Mouse (Mus musculus) left cerebral cortex, postnatal 36 days (tissue): ENCODE measurements around the gene Dnpep. TPM values are rescaled to one million over a fixed set of nuclear protein-coding genes. Genes with fewer than 3 reads are reported as not detected.

Experiments used
- DNase-seq, 2 experiments: peaks; one replicate each; pipeline ENCODE4 v3.0.0; 2021 to 2022; ENCODE audit warnings: low spot score in 2 of 2, mixed read lengths in 1 of 2
- intact Hi-C: fragments of 180-260 bp; cut with DNase I; formaldehyde crosslinking; loops from one replicate; pipeline ENCODE4 v1.15.1; 2025
- total RNA-seq, 2 experiments: library from RNA; stranded (reverse); gene quantifications; 2 replicates each; pipeline ENCODE4 v1.2.3; 2021

The Dnpep gene
- total RNA-seq, 2 experiments from 2014 or later = 51.9 to 55.9 TPM

DNA sequence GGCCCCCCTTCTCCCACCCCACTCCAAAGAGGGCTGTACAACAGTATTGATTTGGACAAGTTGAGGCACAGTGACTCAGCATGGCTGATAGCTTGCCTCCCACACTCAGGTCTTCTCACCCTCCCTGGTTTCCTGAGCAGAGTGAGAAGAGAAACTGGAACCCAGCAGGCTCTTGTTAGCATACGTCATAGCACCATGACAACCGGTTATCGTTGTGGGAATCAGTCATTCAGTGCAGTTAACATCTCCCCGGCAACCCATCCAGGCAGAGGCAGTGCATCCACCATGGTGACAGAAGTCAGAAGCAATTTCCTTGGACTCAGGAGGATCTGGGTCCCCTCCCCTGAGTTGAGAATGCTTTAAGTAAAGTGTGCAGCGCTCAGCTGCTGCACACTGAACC, 34.8 kb downstream of the Dnpep start:
- intact Hi-C loops = no loop called here
- DNase-seq = no peak

- no peak for DNase-seq
- intact Hi-C loops = loop anchor here (2.0 kb wide), 1 partner anchor 13 kb away; the partner anchor contains the start of gene Ptprn
Measured at GRCm38 (mm10) chr1:75278228-75278627, 39.6 kb downstream of the Dnpep start, which contains the start of gene Resp18. Gene Resp18, minus strand, starts transcription at chr1:75278415.

DNA sequence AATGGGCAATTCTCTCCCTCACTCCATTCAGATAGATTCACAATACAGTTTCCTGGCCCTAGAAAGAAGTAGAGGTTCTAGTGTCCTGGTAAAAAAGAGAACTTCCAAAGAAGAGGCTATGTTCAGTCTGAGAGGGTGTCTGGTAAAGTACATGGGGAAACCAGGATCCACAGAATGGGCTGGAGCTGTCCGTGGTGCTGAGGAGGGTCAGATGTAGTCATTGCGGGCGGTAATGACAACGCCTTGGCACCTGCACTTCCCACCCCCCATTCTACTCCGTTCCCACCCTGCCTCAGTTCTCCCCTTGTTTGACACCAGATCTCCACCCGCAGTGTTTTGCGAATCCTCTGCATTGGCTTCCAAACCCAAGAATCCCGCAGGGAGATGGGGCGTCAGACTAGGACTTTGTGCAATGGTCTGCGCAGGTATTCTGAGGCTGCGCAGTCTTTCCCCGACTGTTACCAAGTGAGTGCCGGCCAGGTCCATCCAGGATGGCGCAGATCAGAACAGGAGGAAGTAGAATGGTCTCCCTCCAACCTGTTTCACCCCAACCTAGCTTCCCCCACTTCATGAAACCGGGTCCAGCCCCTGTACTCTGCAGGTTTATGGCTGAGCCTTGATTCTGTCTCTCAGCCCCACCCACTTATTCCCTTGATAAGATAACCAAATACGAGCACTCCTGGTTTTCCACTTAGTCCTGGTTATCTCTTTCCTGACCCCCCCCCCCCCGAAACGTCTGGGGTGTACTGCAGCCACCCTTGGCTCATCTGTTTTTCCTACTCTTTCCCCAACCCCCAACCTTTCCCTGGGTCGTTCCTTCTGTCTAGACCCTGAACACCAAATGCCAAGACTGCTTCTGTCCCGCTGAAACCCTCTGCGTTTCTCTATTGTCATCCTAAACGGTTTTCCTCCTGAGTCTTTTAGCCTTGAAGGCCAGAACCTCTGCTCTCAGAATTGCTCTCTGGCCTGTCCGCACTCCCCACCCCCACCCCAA, 40.3 kb downstream of the Dnpep start:
- DNase-seq = no peak
- intact Hi-C loops = loop anchor here (2.0 kb wide), 1 partner anchor 13 kb away; the partner anchor contains the start of gene Ptprn

DNA sequence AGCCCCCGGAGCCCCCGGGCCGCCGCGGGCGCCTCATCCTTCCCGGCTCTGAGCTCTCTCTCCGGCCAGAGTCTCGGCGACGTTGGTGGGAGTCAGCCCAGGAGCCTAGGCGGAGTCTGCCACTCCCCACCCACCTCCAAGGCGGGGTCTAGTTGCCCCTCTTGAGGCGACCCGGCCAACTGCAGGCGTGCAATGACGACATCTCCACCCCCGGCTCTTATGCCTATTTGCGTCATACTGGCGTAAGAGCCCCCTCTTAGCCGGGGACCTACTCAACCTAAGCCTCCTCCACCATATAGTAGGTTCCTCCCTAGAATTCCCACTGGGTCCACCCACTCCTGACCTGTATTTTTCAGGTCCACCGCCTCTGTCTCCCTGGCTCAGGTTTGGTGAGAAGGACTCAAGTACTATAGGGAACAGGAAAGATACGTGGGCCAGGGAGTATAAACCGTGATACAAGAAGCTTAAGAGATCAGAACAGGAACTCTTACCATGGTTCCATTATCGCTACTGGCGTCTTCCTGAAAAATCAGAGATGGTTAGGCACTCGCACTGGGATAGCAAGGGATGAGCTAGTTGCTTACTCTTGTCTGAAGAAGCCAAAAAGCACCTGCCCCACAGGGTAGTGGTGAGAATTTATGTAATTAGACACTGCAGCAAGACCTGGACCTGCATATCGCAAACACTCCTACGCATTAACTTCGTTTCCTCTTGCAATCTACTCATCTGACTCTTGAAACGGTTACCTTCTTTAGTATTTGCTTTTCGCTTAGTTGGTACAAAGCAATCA, 53.5 kb downstream of the Dnpep start, which contains the start of gene Ptprn:
Ptprn (minus strand) TSS at position 412 of the 790 bp plus-strand sequence.
- DNase-seq = peak; percentile 78 to 88
- intact Hi-C loops = loop anchor here (2.0 kb wide), 1 partner anchor 15 kb away; the partner anchor contains the start of gene Resp18

DNA sequence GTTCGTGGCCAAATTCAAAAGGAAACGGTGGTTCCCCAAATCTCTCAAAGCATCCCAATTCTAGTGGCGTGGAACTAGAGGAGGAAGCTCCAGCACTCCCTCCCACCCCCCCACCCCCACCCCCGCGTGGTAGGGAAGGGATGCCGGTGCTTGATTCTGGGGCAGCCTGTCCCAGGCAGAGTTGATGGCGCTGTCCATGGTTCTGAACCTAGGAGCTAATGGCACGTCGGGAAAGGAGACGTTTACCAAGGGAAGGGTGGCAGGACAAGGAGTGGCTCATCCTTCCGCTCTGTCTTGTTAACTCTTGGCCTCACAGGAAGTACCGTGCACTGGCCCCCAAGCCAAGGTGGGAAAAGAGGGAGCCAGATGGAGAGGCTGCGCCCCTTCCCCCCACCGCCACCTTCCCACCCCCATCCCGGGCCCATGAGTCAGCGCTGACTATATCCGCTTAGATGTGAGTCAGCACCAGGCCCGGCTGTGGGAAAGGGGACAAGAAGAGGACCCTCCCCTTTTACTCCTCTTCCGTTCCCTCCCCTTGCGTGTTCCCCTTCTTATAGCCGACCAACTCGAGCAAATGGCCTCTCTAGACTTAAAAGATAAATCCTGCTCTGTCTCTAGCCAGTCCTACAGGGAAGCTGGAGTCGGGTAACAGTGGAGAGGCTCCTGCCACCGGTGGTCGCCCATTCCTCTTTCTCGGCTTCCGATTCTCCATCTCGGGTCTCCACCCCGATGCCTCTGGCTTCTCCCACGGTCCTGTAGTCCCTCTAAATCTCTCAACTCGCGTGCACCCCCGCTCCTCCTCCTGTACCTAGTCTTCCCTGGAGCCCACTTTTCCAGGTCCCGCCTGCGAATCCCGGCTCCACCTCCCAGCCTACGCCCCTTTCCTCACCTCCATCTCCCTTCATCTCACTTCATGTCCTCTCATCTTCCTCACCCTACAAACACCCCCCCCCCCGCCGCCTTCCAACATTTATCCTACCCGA, 54.5 kb downstream of the Dnpep start:
- intact Hi-C loops = loop anchor here (2.0 kb wide), 2 partner anchors 28 to 44 kb away; partner anchors contain the start of gene Tuba4a

DNA sequence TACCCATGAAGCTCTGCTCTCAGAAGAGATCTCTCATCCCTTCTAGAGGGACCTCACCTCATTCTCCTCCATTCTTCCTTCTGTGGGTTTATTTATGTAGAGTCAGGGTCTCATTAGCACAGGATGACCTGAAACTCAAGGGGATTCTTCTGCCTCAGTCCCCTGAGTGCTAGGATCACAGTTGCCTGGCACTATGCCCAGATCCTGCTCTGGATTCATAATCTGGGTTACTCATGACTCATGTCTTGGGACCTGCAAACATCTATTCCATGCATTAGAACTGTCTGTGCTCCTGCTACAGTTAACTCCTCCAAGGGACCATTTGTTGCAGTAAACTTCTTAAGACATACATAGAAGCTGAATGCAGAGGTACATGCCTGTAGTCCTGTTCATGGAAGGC, 56.5 kb downstream of the Dnpep start:
- DNase-seq = no peak
- intact Hi-C loops = no loop called here

More for the DNA sequence above, 54.5 kb downstream of the Dnpep start:
- DNase-seq = peak in 1 of 2 experiments; percentile 75

Other genes with a start within 250 kb of the Dnpep start
- 1 to 10 TPM; 1.7 to 3.4 TPM for gene Nhej1, start 192.8 kb downstream of the Dnpep start, total RNA-seq
- gene Slc23a3, start 184.1 kb downstream of the Dnpep start, total RNA-seq = under 1 TPM; 0.84 to 0.88 TPM
- 10 to 100 TPM; 28.8 to 32.6 TPM for gene Cnppd1, start 175.3 kb downstream of the Dnpep start, total RNA-seq
- gene Retreg2, start 175.2 kb downstream of the Dnpep start, total RNA-seq = 100 to 1,000 TPM; 184 to 202 TPM
- 10 to 100 TPM; 25.9 to 30.1 TPM for gene Zfand2b, start 149.3 kb downstream of the Dnpep start, total RNA-seq
- gene Abcb6, start 137.6 kb downstream of the Dnpep start, total RNA-seq = 10 to 100 TPM; 22.8 to 24.7 TPM
- gene Ankzf1, start 125.8 kb downstream of the Dnpep start, total RNA-seq = 10 to 100 TPM; 21.6 to 31.7 TPM
- 100 to 1,000 TPM; 138 to 146 TPM for gene Atg9a, start 125.8 kb downstream of the Dnpep start, total RNA-seq
- gene Glb1l, start 107.2 kb downstream of the Dnpep start, total RNA-seq = 10 to 100 TPM; 10.4 to 15.8 TPM
- gene Stk16, start 107.2 kb downstream of the Dnpep start, total RNA-seq = 10 to 100 TPM; 80.3 to 85.9 TPM
- 100 to 1,000 TPM; 579 to 672 TPM for gene Tuba4a, start 98.1 kb downstream of the Dnpep start, total RNA-seq
- gene A630095N17Rik, start 85.9 kb downstream of the Dnpep start, total RNA-seq = not detected
- 10 to 100 TPM; 91.6 to 97.6 TPM for gene Dnajb2, start 81.6 kb downstream of the Dnpep start, total RNA-seq
- 100 to 1,000 TPM; 468 to 499 TPM for gene Ptprn, start 53.5 kb downstream of the Dnpep start, total RNA-seq
- gene Resp18, start 39.6 kb downstream of the Dnpep start, total RNA-seq = 100 to 1,000 TPM; 122 to 146 TPM
- gene Des, start 42.3 kb upstream of the Dnpep start, total RNA-seq = 1 to 10 TPM in 1 of 2 experiments, under 1 TPM in 1; 0.84 to 1.5 TPM
- 100 to 1,000 TPM; 173 to 212 TPM for gene Speg, start 57.3 kb upstream of the Dnpep start, total RNA-seq
- gene Gmppa, start 117.9 kb upstream of the Dnpep start, total RNA-seq = 10 to 100 TPM; 50.0 to 59.0 TPM
- gene Asic4, start 132.4 kb upstream of the Dnpep start, total RNA-seq = 10 to 100 TPM; 13.2 to 15.7 TPM
- 10 to 100 TPM; 75.3 to 86.3 TPM for gene Chpf, start 161.3 kb upstream of the Dnpep start, total RNA-seq
- gene Tmem198, start 161.5 kb upstream of the Dnpep start, total RNA-seq = 100 to 1,000 TPM in 1 of 2 experiments, 10 to 100 TPM in 1; 94.2 to 105 TPM
- 10 to 100 TPM; 25.4 to 33.2 TPM for gene Obsl1, start 188.5 kb upstream of the Dnpep start, total RNA-seq
- 10 to 100 TPM; 18.6 to 30.8 TPM for gene Inha, start 189.1 kb upstream of the Dnpep start, total RNA-seq
- 10 to 100 TPM; 29.2 to 38.0 TPM for gene Stk11ip, start 203.5 kb upstream of the Dnpep start, total RNA-seq
- 100 to 1,000 TPM; 176 to 200 TPM for gene Slc4a3, start 228.3 kb upstream of the Dnpep start, total RNA-seq